Mouse (Mus musculus) MEL (cell line): ENCODE measurements around the gene Zdhhc12. TPM values are rescaled to one million over a fixed set of nuclear protein-coding genes. Genes with fewer than 3 reads are reported as not detected.

Experiments used
- DNase-seq: peaks from one replicate; pipeline ENCODE4 v3.0.0; 2011; ENCODE audit warnings: low read depth, low spot score
- H3K27ac ChIP-seq: 2 replicates; pipeline ENCODE4 v1.5.1; 2012; ENCODE audit warnings: low read depth, mild to moderate bottlenecking, control low read depth, low read length, moderate library complexity; ENCODE audit not compliant: control insufficient read depth
- H3K27me3 ChIP-seq, 2 experiments: fragments of 150-350 bp in 1 of 2; sonication (generic) in 1 of 2; 2 replicates each; pipeline ENCODE4 v1.6.1; 2012; ENCODE audit warnings: low read length in 2 of 2, mild to moderate bottlenecking in 2 of 2, improper control_type of control experiment in 1 of 2, moderate library complexity in 1 of 2; ENCODE audit not compliant: insufficient read depth in 2 of 2, control insufficient read depth in 1 of 2
- H3K36me3 ChIP-seq, 2 experiments: 2 replicates each; pipeline ENCODE4 v1.6.1; 2012 to 2014; ENCODE audit warnings: low read length in 2 of 2, improper control_type of control experiment in 1 of 2, inconsistent platforms in 1 of 2, mild to moderate bottlenecking in 1 of 2; ENCODE audit not compliant: insufficient read depth in 2 of 2, control insufficient read depth in 1 of 2
- H3K4me1 ChIP-seq, 2 experiments: fragments of 150-350 bp in 1 of 2; sonication (generic) in 1 of 2; 2 replicates each; pipeline ENCODE4 v1.6.1; 2012; ENCODE audit warnings: low read length in 2 of 2, improper control_type of control experiment in 1 of 2, mild to moderate bottlenecking in 1 of 2; ENCODE audit not compliant: insufficient read depth in 2 of 2, control insufficient read depth in 1 of 2
- H3K4me3 ChIP-seq, 2 experiments: fragments of 150-350 bp in 1 of 2; sonication (generic) in 1 of 2; 2 replicates each; pipeline ENCODE4 v1.5.1; 2012; ENCODE audit warnings: low read depth in 2 of 2, low read length in 2 of 2, mild to moderate bottlenecking in 2 of 2, moderate library complexity in 2 of 2, control low read depth in 1 of 2, improper control_type of control experiment in 1 of 2; ENCODE audit not compliant: control insufficient read depth in 1 of 2, insufficient read depth in 1 of 2
- H3K79me2 ChIP-seq: 2 replicates; pipeline ENCODE4 v1.6.1; 2012; ENCODE audit warnings: mild to moderate bottlenecking, low read length, moderate library complexity; ENCODE audit not compliant: control insufficient read depth, poor library complexity, insufficient read depth
- H3K9ac ChIP-seq: 2 replicates; pipeline ENCODE4 v1.6.1; 2012; ENCODE audit warnings: low read depth, mild to moderate bottlenecking, control low read depth, low read length, moderate library complexity; ENCODE audit not compliant: control insufficient read depth, poor library complexity, severe bottlenecking
- H3K9me3 ChIP-seq: fragments of 150-350 bp; sonication (generic); replicated peaks from 2 replicates; pipeline ENCODE4 v1.6.1; 2012; ENCODE audit warnings: mild to moderate bottlenecking, low read length, improper control_type of control experiment, moderate library complexity; ENCODE audit not compliant: insufficient read depth
- BHLHE40 ChIP-seq: IDR thresholded peaks from 2 replicates; pipeline ENCODE4 v1.6.1; 2012; ENCODE audit warnings: low read depth, mild to moderate bottlenecking, inconsistent platforms, low read length, improper control_type of control experiment, borderline replicate concordance
- CHD2 ChIP-seq: IDR thresholded peaks from 2 replicates; pipeline ENCODE4 v1.6.1; 2011; ENCODE audit warnings: low read length, improper control_type of control experiment
- CTCF ChIP-seq, 3 experiments: IDR thresholded peaks in 2 of 3; conservative IDR thresholded peaks in 1 of 3; 2 replicates each; pipeline ENCODE4 v1.5.1; 2011 to 2012; ENCODE audit warnings: low read length in 3 of 3, low read depth in 2 of 3, mild to moderate bottlenecking in 2 of 3, improper control_type of control experiment in 1 of 3, inconsistent platforms in 1 of 3, mixed read lengths in 1 of 3, moderate library complexity in 1 of 3; ENCODE audit not compliant: control insufficient read depth in 1 of 3, insufficient read depth in 1 of 3, poor library complexity in 1 of 3, severe bottlenecking in 1 of 3
- E2F4 ChIP-seq: IDR thresholded peaks from 2 replicates; pipeline ENCODE4 v1.6.1; 2011; ENCODE audit warnings: low read depth, low read length, improper control_type of control experiment, borderline replicate concordance
- ETS1 ChIP-seq: IDR thresholded peaks from 2 replicates; pipeline ENCODE4 v1.6.1; 2012; ENCODE audit warnings: low read depth, mild to moderate bottlenecking, inconsistent platforms, low read length, improper control_type of control experiment, moderate library complexity
- HCFC1 ChIP-seq: IDR thresholded peaks from 2 replicates; pipeline ENCODE4 v1.6.1; 2012; ENCODE audit warnings: low read depth, mild to moderate bottlenecking, inconsistent platforms, low read length, improper control_type of control experiment, moderate library complexity
- MAZ ChIP-seq: IDR thresholded peaks from 2 replicates; pipeline ENCODE4 v1.6.1; 2012; ENCODE audit warnings: low read depth, mild to moderate bottlenecking, inconsistent platforms, low read length, improper control_type of control experiment
- MYB ChIP-seq: IDR thresholded peaks from 2 replicates; pipeline ENCODE4 v1.6.1; 2011; ENCODE audit warnings: mild to moderate bottlenecking, low read depth, low read length, improper control_type of control experiment
- NELFE ChIP-seq: IDR thresholded peaks from 2 replicates; pipeline ENCODE4 v1.6.1; 2011; ENCODE audit warnings: low read depth, low read length, improper control_type of control experiment
- POLR2A ChIP-seq, 2 experiments: IDR thresholded peaks; 2 replicates each; pipeline ENCODE4 v1.6.1; 2011 to 2012; ENCODE audit warnings: low read length in 2 of 2, mild to moderate bottlenecking in 2 of 2, control low read depth in 1 of 2, improper control_type of control experiment in 1 of 2, low read depth in 1 of 2, moderate library complexity in 1 of 2; ENCODE audit not compliant: control insufficient read depth in 1 of 2, insufficient read depth in 1 of 2, poor library complexity in 1 of 2
- POLR2AphosphoS2 ChIP-seq: IDR thresholded peaks from 2 replicates; pipeline ENCODE4 v1.6.1; 2011; ENCODE audit warnings: low read length, improper control_type of control experiment
- POLR2AphosphoS5 ChIP-seq: IDR thresholded peaks from 2 replicates; pipeline ENCODE4 v1.6.1; 2012; ENCODE audit warnings: low read depth, borderline replicate concordance, mild to moderate bottlenecking, inconsistent platforms, low read length, moderate library complexity, mixed read lengths
- RCOR1 ChIP-seq: IDR thresholded peaks from 2 replicates; pipeline ENCODE4 v1.6.1; 2012; ENCODE audit warnings: low read depth, mild to moderate bottlenecking, inconsistent platforms, low read length, improper control_type of control experiment
- SIN3A ChIP-seq: IDR thresholded peaks from 2 replicates; pipeline ENCODE4 v1.6.1; 2012; ENCODE audit warnings: low read length, improper control_type of control experiment, inconsistent platforms
- TBP ChIP-seq: IDR thresholded peaks from 2 replicates; pipeline ENCODE4 v1.8.0; 2011; ENCODE audit warnings: low read depth, low read length, improper control_type of control experiment
- TCF12 ChIP-seq: IDR thresholded peaks from 2 replicates; pipeline ENCODE4 v1.6.1; 2014; ENCODE audit warnings: low read depth, mild to moderate bottlenecking, inconsistent platforms, low read length, improper control_type of control experiment, moderate library complexity
- UBTF ChIP-seq: IDR thresholded peaks from 2 replicates; pipeline ENCODE4 v1.6.1; 2012; ENCODE audit warnings: low read depth, mild to moderate bottlenecking, inconsistent platforms, low read length, improper control_type of control experiment, moderate library complexity, borderline replicate concordance; ENCODE audit not compliant: insufficient read depth
- USF2 ChIP-seq, 2 experiments: IDR thresholded peaks; 2 replicates each; pipeline ENCODE4 v1.6.1; 2011 to 2012; ENCODE audit warnings: improper control_type of control experiment in 2 of 2, low read length in 2 of 2, borderline replicate concordance in 1 of 2, inconsistent platforms in 1 of 2, low read depth in 1 of 2, mild to moderate bottlenecking in 1 of 2; ENCODE audit not compliant: insufficient read depth in 1 of 2
- ZC3H11A ChIP-seq: IDR thresholded peaks from 2 replicates; pipeline ENCODE4 v1.6.1; 2012; ENCODE audit warnings: low read depth, mild to moderate bottlenecking, inconsistent platforms, low read length, improper control_type of control experiment
- ZKSCAN1 ChIP-seq: IDR thresholded peaks from 2 replicates; pipeline ENCODE4 v1.6.1; 2012; ENCODE audit warnings: low read depth, mild to moderate bottlenecking, inconsistent platforms, low read length, improper control_type of control experiment, moderate library complexity
- ZNF384 ChIP-seq: IDR thresholded peaks from 2 replicates; pipeline ENCODE4 v1.6.1; 2012; ENCODE audit warnings: low read depth, mild to moderate bottlenecking, inconsistent platforms, low read length, improper control_type of control experiment
- polyA plus RNA-seq, 2 experiments: library from polyadenylated mRNA; stranded (reverse) in 1 of 2; unstranded in 1 of 2; fragments of >175 nt in 1 of 2; fragments of >200 nt in 1 of 2; gene quantifications; 2 replicates each; pipeline versions ENCODE4 v1.2.1 to v1.2.4; 2012; ENCODE audit warnings: low replicate concordance in 2 of 2, low read depth in 1 of 2; ENCODE audit not compliant: insufficient read length in 2 of 2, insufficient read depth in 1 of 2, missing spikeins in 1 of 2
- total RNA-seq: library from RNA; depleted of rRNA; stranded (reverse); fragments of 300-350 nt; gene quantifications from 2 replicates; pipeline ENCODE4 v1.2.3, GENCODE M21; 2012

The Zdhhc12 gene
- total and polyA plus RNA-seq, 3 experiments: 25.1 to 42.1 TPM; not detected in 1

DNA sequence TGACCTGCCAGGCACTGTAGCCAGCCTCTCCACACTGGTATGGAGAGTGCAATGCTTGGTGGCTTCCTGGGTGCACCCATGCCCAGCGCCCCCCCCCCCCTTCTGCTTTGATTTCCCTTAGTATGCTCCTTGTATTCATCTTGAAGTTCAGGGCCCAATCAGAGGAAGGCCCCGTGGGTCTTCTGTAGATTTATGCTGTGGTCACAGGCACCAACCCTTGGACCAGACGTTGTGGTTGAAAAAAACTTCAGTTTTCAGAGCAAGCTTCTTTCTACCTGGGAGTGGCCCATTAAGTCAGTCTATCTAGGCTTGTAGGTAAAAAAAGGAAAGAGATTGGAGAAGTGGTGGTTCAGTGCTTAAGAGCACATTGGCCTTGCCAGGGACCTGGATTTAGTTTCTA lies 29.7 kb downstream of the Zdhhc12 start:
- peak overlapping the region; percentile 99 for H3K9ac ChIP-seq
- peaks cover 68% of the 10 kb centered on the region for H3K79me2 ChIP-seq
- H3K27ac ChIP-seq: peak overlapping the region; percentile 97
- H3K4me3 ChIP-seq: peak overlapping the region; percentile 86 to 94
- TF ChIP-seq ETS1 (no peak), POLR2AphosphoS2 (0 out of 2 replicates have a peak, but pooled peaks have one; percentile 7), E2F4 (no peak), SIN3A (peak; percentile 16; the same call in 1 of the 2 replicates), UBTF (no peak), MAZ (no peak), TBP (no peak), CHD2 (no peak)
- no peaks in the 10 kb centered on the region for H3K27me3 ChIP-seq
- peaks cover 10 to 25% of the 10 kb centered on the region in 2 experiments for H3K36me3 ChIP-seq
- DNase-seq: peak; percentile 68
- peaks cover 5 to 13% of the 10 kb centered on the region in 2 experiments; a peak in 3 of 4 replicates for H3K4me1 ChIP-seq
- no peaks in the 10 kb centered on the region for H3K9me3 ChIP-seq

DNA sequence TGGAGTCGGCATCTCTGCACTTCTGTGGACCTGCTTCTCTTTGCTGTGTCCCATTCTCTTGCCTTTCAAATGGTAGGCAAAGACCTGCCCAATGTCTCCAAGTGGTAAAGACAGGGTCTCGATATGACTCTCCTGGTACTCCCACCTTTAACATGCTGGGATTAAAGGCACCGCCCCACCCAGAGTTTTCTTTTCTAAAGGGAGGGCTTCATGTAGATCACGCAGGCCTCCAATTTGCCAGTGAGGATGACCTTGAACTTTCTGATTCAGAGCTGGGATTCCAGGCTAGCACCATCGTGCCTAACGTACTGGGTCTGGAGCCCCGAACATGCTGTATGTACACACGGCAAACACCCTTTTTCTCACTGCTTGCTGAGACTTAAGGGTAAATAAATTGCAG lies 30.2 kb downstream of the Zdhhc12 start:
- H3K36me3 ChIP-seq: peaks cover 7 to 20% of the 10 kb centered on the region in 2 experiments
- DNase-seq: no peak
- TF ChIP-seq MAZ (0 out of 2 replicates have a peak, but pooled peaks have one; percentile 40), TBP (no peak), POLR2A (IDR thresholded peaks at IDR 0.05; ENCODE audit: control insufficient read depth in 1 of 2, insufficient read depth in 1 of 2, low read depth in 1 of 2, low read length in 2 of 2, poor library complexity in 1 of 2) (no peak), CTCF (IDR thresholded peaks at IDR 0.05 in 2 of 3, conservative IDR thresholded peaks at IDR 0.05 in 1 of 3; ENCODE audit: control insufficient read depth in 1 of 3, insufficient read depth in 1 of 3, low read depth in 2 of 3, low read length in 3 of 3, poor library complexity in 1 of 3, severe bottlenecking in 1 of 3) (no peak), UBTF (0 out of 2 replicates have a peak, but pooled peaks have one; percentile 8)
- H3K79me2 ChIP-seq: peaks cover 63% of the 10 kb centered on the region
- peak overlapping the region; percentile 99 for H3K9ac ChIP-seq
- H3K4me3 ChIP-seq: peak overlapping the region; percentile 86 to 94
- H3K9me3 ChIP-seq: no peaks in the 10 kb centered on the region
- H3K27me3 ChIP-seq: no peaks in the 10 kb centered on the region
- peaks cover 5 to 10% of the 10 kb centered on the region in 2 experiments; a peak in 3 of 4 replicates for H3K4me1 ChIP-seq
- H3K27ac ChIP-seq: peak overlapping the region; percentile 97

DNA sequence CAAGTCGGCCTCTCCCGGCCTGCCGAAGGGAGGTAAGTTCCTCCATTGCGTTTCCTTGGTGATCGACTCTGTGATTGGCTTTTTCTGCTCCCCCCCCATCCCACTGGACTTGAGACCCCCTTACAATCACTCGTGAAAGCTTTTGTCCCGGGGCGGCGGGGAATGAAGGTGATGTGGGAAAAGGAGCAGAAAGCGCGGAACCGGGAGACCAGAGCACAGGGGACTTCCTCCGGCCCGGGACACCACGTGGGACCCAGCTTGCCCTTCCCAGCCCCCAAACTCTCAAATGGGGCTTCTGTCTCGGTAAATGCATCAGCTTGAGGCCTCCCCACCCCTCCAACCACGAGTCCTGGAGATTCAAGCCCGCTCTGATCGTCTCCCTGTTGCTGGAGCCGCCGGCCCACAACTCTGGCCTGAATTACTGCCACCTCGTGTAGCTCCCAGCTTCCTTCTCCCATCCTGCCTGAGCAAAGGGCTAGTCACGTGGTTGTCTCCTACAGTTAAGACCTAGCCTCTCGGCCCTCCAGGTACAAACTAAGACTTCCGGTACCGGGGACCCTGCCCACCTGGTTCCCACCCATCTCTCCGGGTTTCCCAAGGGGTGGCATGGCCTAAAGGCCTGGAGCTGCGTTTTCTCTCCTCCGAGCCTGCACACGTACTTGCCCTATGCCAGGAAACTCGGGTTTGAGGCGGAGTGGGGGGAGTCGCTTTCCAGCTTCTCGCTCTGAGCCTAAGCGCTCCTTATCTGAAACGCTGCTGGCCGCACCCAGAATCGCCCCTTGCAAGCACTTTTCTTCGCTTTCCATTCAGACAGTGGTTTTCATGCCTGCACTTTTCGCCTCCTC lies 31.0 kb downstream of the Zdhhc12 start:
- Histone ChIP-seq H3K9me3 (no peaks in the 10 kb centered on the region), H3K9ac (peak overlapping the region; percentile 99), H3K4me1 (peaks cover 3 to 9% of the 10 kb centered on the region in 2 experiments; a peak in 3 of 4 replicates), H3K36me3 (peaks cover 0 to 15% of the 10 kb centered on the region in 2 experiments; a peak in 3 of 4 replicates), H3K27ac (peak overlapping the region; percentile 97), H3K79me2 (peaks cover 56% of the 10 kb centered on the region), H3K4me3 (peak overlapping the region; percentile 86 to 94), H3K27me3 (no peaks in the 10 kb centered on the region)
- peak; percentile 92 for DNase-seq
- TF ChIP-seq USF2 (IDR thresholded peaks at IDR 0.05; ENCODE audit: borderline replicate concordance in 1 of 2, insufficient read depth in 1 of 2, low read depth in 1 of 2, low read length in 2 of 2) (peak; percentile 19 to 54; a peak in 2 of 4 replicates), ZNF384 (no peak), MAZ (no peak; the same call in none of the 2 replicates), TCF12 (peak; percentile 51), TBP (peak; percentile 81), BHLHE40 (0 out of 2 replicates have a peak, but pooled peaks have one; percentile 7), E2F4 (no peak), ZKSCAN1 (no peak), MYB (0 out of 2 replicates have a peak, but pooled peaks have one; percentile 14), ZC3H11A (no peak; the same call in 1 of the 2 replicates), POLR2AphosphoS5 (peak; percentile 8; the same call in 1 of the 2 replicates), NELFE (peak; percentile 69), RCOR1 (peak; percentile 62; the same call in 1 of the 2 replicates), HCFC1 (no peak; the same call in none of the 2 replicates)
